Mouse (Mus musculus) neural tube, embryonic 15.5 days (tissue): Measurements from ENCODE around the gene Lbr. TPM values are rescaled to one million over a fixed set of nuclear protein-coding genes. Genes with fewer than 3 reads are reported as not detected.
"Not testable (repeated sequence)": the region's sequence is repeated elsewhere in the genome, so short reads cannot be mapped to it uniquely, and the experiment has no call there.

Source experiments
- ATAC-seq: fragments of 200-750 bp; cut with Nextera tagmentation; 2 replicates; pipeline ENCODE4 v1.8.0; 2017; ENCODE audit warnings: mild to moderate bottlenecking, moderate TSS enrichment, moderate library complexity; ENCODE audit not compliant: low FRiP score
- H3K27ac ChIP-seq: fragments of 300-500 bp; sonication (generic); replicated peaks from 2 replicates; pipeline ENCODE4 v1.5.1; 2015; ENCODE audit warnings: mild to moderate bottlenecking, inconsistent platforms
- H3K27me3 ChIP-seq: fragments of 300-500 bp; sonication (generic); replicated peaks from 2 replicates; pipeline ENCODE4 v1.6.1; 2015; ENCODE audit warnings: inconsistent platforms
- H3K36me3 ChIP-seq: fragments of 300-500 bp; sonication (generic); 2 replicates; pipeline ENCODE4 v1.6.1; 2015; ENCODE audit warnings: inconsistent platforms
- H3K4me1 ChIP-seq: fragments of 300-500 bp; sonication (generic); 2 replicates; pipeline ENCODE4 v1.6.1; 2015; ENCODE audit warnings: inconsistent platforms
- H3K4me2 ChIP-seq: fragments of 300-500 bp; sonication (generic); 2 replicates; pipeline ENCODE4 v1.6.1; 2015; ENCODE audit warnings: inconsistent platforms, mild to moderate bottlenecking, moderate library complexity
- H3K4me3 ChIP-seq: fragments of 300-500 bp; sonication (generic); replicated peaks from 2 replicates; pipeline ENCODE4 v1.5.1; 2015; ENCODE audit warnings: mild to moderate bottlenecking, inconsistent platforms
- H3K9ac ChIP-seq: fragments of 300-500 bp; sonication (generic); replicated peaks from 2 replicates; pipeline ENCODE4 v1.6.1; 2015; ENCODE audit warnings: mild to moderate bottlenecking, inconsistent platforms
- H3K9me3 ChIP-seq: fragments of 300-500 bp; sonication (generic); replicated peaks from 2 replicates; pipeline ENCODE4 v1.6.1; 2016; ENCODE audit warnings: inconsistent platforms
- WGBS: fragments of 180-500 bp; shearing (Covaris S2); methylation state at CpG from one replicate; pipeline ENCODE4 v1.1.7; 2015; ENCODE audit warnings: mixed read lengths; 5-methylcytosine and 5-hydroxymethylcytosine counted together
- polyA plus RNA-seq: library from polyadenylated mRNA; unstranded; fragments of >200 nt; fragmentation: Nextera tagmentation; extraction: Ambion mirVana; gene quantifications from 2 replicates; pipeline ENCODE4 v1.2.1, GENCODE M21; 2015

Lbr gene
- polyA plus RNA-seq, 1 experiment from 2014 or later: 22.5 TPM

GRCm38 (mm10) chr1:181832720-181833119 is 10.1 kb downstream of the Lbr start:
- Histone ChIP-seq H3K9me3 (no peaks in the 10 kb centered on the region), H3K9ac (no peak overlapping the region), H3K36me3 (peaks cover 67% of the 10 kb centered on the region), H3K4me1 (no peaks in the 10 kb centered on the region), H3K27ac (no peak overlapping the region), H3K4me2 (no peak overlapping the region), H3K4me3 (no peak overlapping the region), H3K27me3 (no peaks in the 10 kb centered on the region)
- ATAC-seq: no peak
- 90% methylated on average over 5 of the region's 5 CpGs for WGBS

GRCm38 (mm10) chr1:181828365-181828764 is 14.5 kb downstream of the Lbr start:
- no peak overlapping the region for H3K4me3 ChIP-seq
- peaks cover 80% of the 10 kb centered on the region for H3K36me3 ChIP-seq
- no peak for ATAC-seq
- no peak overlapping the region for H3K4me2 ChIP-seq
- H3K9me3 ChIP-seq: no peaks in the 10 kb centered on the region
- H3K27ac ChIP-seq: no peak overlapping the region
- 94% methylated on average over 5 of the region's 5 CpGs for WGBS
- no peaks in the 10 kb centered on the region for H3K4me1 ChIP-seq
- no peak overlapping the region for H3K9ac ChIP-seq
- H3K27me3 ChIP-seq: no peaks in the 10 kb centered on the region

GRCm38 (mm10) chr1:181826716-181827115 is 16.1 kb downstream of the Lbr start:
- Histone ChIP-seq H3K4me2 (no peak overlapping the region), H3K27me3 (no peaks in the 10 kb centered on the region), H3K4me3 (no peak overlapping the region), H3K36me3 (peaks cover 66% of the 10 kb centered on the region), H3K4me1 (no peaks in the 10 kb centered on the region), H3K9ac (no peak overlapping the region), H3K27ac (no peak overlapping the region), H3K9me3 (no peaks in the 10 kb centered on the region)
- no peak for ATAC-seq
- WGBS: 97% methylated on average over 7 of the region's 7 CpGs

GRCm38 (mm10) chr1:181811481-181812223 is 31.2 kb downstream of the Lbr start:
- no peak overlapping the region for H3K9ac ChIP-seq
- H3K4me1 ChIP-seq: no peaks in the 10 kb centered on the region
- H3K27ac ChIP-seq: no peak overlapping the region
- 87% methylated on average over 18 of the region's 18 CpGs for WGBS
- no peak overlapping the region for H3K4me3 ChIP-seq
- H3K9me3 ChIP-seq: no peaks in the 10 kb centered on the region
- H3K4me2 ChIP-seq: no peak overlapping the region
- ATAC-seq: no peak
- peaks cover 25% of the 10 kb centered on the region for H3K36me3 ChIP-seq
- H3K27me3 ChIP-seq: no peaks in the 10 kb centered on the region

GRCm38 (mm10) chr1:181800667-181801066 is 42.2 kb downstream of the Lbr start:
- no peak overlapping the region for H3K27ac ChIP-seq
- no peaks in the 10 kb centered on the region for H3K4me1 ChIP-seq
- H3K27me3 ChIP-seq: no peaks in the 10 kb centered on the region
- no peaks in the 10 kb centered on the region for H3K9me3 ChIP-seq
- no peak for ATAC-seq
- H3K4me3 ChIP-seq: no peak overlapping the region
- no peak overlapping the region for H3K4me2 ChIP-seq
- no peaks in the 10 kb centered on the region for H3K36me3 ChIP-seq
- no peak overlapping the region for H3K9ac ChIP-seq
- WGBS: 87% methylated on average over 4 of the region's 4 CpGs

- Histone ChIP-seq H3K27ac (no peak overlapping the region), H3K4me1 (no peaks in the 10 kb centered on the region), H3K27me3 (no peaks in the 10 kb centered on the region), H3K4me3 (no peak overlapping the region), H3K9me3 (no peaks in the 10 kb centered on the region), H3K36me3 (no peaks in the 10 kb centered on the region), H3K4me2 (no peak overlapping the region), H3K9ac (no peak overlapping the region)
- no peak for ATAC-seq
- 88% methylated on average over 3 of the region's 3 CpGs for WGBS
Observed at GRCm38 (mm10) chr1:181799911-181800310, 42.9 kb downstream of the Lbr start.

- WGBS: 47% methylated on average over 2 of the region's 2 CpGs
- no peak for ATAC-seq
- no peaks in the 10 kb centered on the region for H3K27me3 ChIP-seq
- no peak overlapping the region for H3K4me3 ChIP-seq
- no peaks in the 10 kb centered on the region for H3K9me3 ChIP-seq
- peaks cover 6% of the 10 kb centered on the region; the same call in 1 of the 2 replicates for H3K4me1 ChIP-seq
- H3K4me2 ChIP-seq: no peak overlapping the region
- no peaks in the 10 kb centered on the region for H3K36me3 ChIP-seq
- H3K27ac ChIP-seq: no peak overlapping the region
- H3K9ac ChIP-seq: no peak overlapping the region
Observed at GRCm38 (mm10) chr1:181793541-181793940, 49.3 kb downstream of the Lbr start.

- 49% methylated on average over 6 of the region's 6 CpGs for WGBS
- Histone ChIP-seq H3K36me3 (no peaks in the 10 kb centered on the region), H3K9me3 (no peaks in the 10 kb centered on the region), H3K4me2 (no peak overlapping the region), H3K27me3 (no peaks in the 10 kb centered on the region), H3K4me3 (no peak overlapping the region), H3K27ac (no peak overlapping the region), H3K4me1 (peaks cover 6% of the 10 kb centered on the region; the same call in 1 of the 2 replicates), H3K9ac (no peak overlapping the region)
- no peak for ATAC-seq
Observed at GRCm38 (mm10) chr1:181789952-181790351, 52.9 kb downstream of the Lbr start.

- not testable (repeated sequence) for H3K27ac ChIP-seq, H3K9ac ChIP-seq, H3K36me3 ChIP-seq, H3K4me1 ChIP-seq, H3K4me3 ChIP-seq, H3K27me3 ChIP-seq, ATAC-seq, H3K9me3 ChIP-seq, H3K4me2 ChIP-seq
- WGBS: 96% methylated on average over 11 of the region's 11 CpGs
Observed at GRCm38 (mm10) chr1:181782600-181782999, 60.2 kb downstream of the Lbr start.

GRCm38 (mm10) chr1:181776541-181776940 is 66.3 kb downstream of the Lbr start:
- WGBS: 43% methylated on average over 1 of the region's 1 CpGs
- no peaks in the 10 kb centered on the region for H3K9me3 ChIP-seq
- no peak overlapping the region for H3K9ac ChIP-seq
- H3K27me3 ChIP-seq: no peaks in the 10 kb centered on the region
- H3K4me3 ChIP-seq: no peak overlapping the region
- H3K4me2 ChIP-seq: no peak overlapping the region
- ATAC-seq: no peak
- H3K4me1 ChIP-seq: no peaks in the 10 kb centered on the region
- H3K27ac ChIP-seq: no peak overlapping the region
- no peaks in the 10 kb centered on the region for H3K36me3 ChIP-seq

GRCm38 (mm10) chr1:181771871-181772270 is 71.0 kb downstream of the Lbr start:
- WGBS: 92% methylated on average over 3 of the region's 3 CpGs

GRCm38 (mm10) chr1:181769392-181769791 is 73.5 kb downstream of the Lbr start:
- H3K4me3 ChIP-seq: no peak overlapping the region
- no peak overlapping the region for H3K27ac ChIP-seq
- H3K36me3 ChIP-seq: no peaks in the 10 kb centered on the region
- H3K9me3 ChIP-seq: 0 out of 2 replicates have a peak, but pooled peaks cover 3% of the 10 kb centered on the region
- H3K9ac ChIP-seq: no peak overlapping the region
- ATAC-seq: no peak
- no peaks in the 10 kb centered on the region for H3K27me3 ChIP-seq
- WGBS: 64% methylated on average over 14 of the region's 14 CpGs
- H3K4me2 ChIP-seq: no peak overlapping the region
- H3K4me1 ChIP-seq: no peaks in the 10 kb centered on the region

More at GRCm38 (mm10) chr1:181771871-181772270, 71.0 kb downstream of the Lbr start:
- no peak for ATAC-seq
- H3K27ac ChIP-seq: no peak overlapping the region
- H3K36me3 ChIP-seq: no peaks in the 10 kb centered on the region
- no peaks in the 10 kb centered on the region for H3K4me1 ChIP-seq
- H3K4me2 ChIP-seq: no peak overlapping the region
- H3K9ac ChIP-seq: no peak overlapping the region
- 0 out of 2 replicates have a peak, but pooled peaks cover 3% of the 10 kb centered on the region for H3K9me3 ChIP-seq
- H3K27me3 ChIP-seq: no peaks in the 10 kb centered on the region
- H3K4me3 ChIP-seq: no peak overlapping the region
